In the genomic region with DNA sequence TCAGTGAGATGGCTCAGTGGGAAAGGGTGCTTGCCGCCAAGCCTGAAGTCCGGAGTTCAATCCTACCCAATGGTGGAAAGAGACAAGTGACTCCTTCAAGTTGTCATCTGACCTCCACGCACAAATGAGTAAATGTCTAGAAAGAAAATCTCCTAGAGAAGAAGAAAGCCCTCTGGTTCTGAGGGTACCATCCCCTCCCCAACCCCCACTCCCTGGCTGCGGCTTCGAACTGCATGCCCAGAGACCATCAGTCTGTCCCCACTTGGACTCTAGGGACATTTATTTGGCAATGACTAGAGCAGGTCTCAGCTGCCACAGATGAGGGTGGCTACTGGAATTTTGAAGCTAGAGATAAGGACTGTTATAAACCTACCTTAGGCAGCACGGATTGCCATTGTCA, we compare ENCODE assay signal across 26 mouse cellular contexts.
DNase-seq lines count a peak whose midpoint lies in the region; ATAC-seq and TF ChIP-seq lines count a peak whose summit lies in the region.
"Had no signal": no experiment of that assay in that cellular context is flagged by ENCODE, and none has a peak within 500 bp of the region (broad histone marks: within the 10 kb centered on the region; RNA-seq: fewer than 3 reads in every experiment).

No protein-coding gene starts in this region.

- no peak for DNase-seq in forebrain, embryonic 10.5 days (ENCODE audit: extremely low spot score, low spot score)
- no peak for DNase-seq in forebrain, postnatal 0 days
- no peak for DNase-seq in heart, embryonic 10.5 days (ENCODE audit: low spot score)
- no peak for DNase-seq in heart, adult 9 months (ENCODE audit: low spot score in 2 of 2)
- DNase-seq in midbrain, embryonic 10.5 days (ENCODE audit: low spot score) = peak; percentile 12
- DNase-seq in testis, postnatal 14 days (ENCODE audit: low spot score) = no peak
- DNase-seq: adrenal gland, adult 8-10 months; adrenal gland, postnatal 36 days; B cell, adult 2 months; cerebellum, adult 11 months; cerebellum, adult 18-20 months; cerebellum, adult 8-10 months; cerebellum, adult 9-11 months; cerebellum, postnatal 14 days; cerebellum, postnatal 36 days had no signal

- no peaks in the 10 kb centered on the region for H3K36me3 ChIP-seq in forebrain, embryonic 10.5 days (replicated peaks)
- H3K36me3 ChIP-seq in forebrain, postnatal 0 days (ENCODE audit: insufficient read depth) = no peaks in the 10 kb centered on the region
- no peaks in the 10 kb centered on the region for H3K36me3 ChIP-seq in heart, embryonic 10.5 days
- H3K36me3 ChIP-seq in midbrain, embryonic 10.5 days = no peaks in the 10 kb centered on the region
- H3K36me3 ChIP-seq in midbrain, embryonic 16.5 days (ENCODE audit: control insufficient read depth, insufficient read depth, low read length) = no peaks in the 10 kb centered on the region
- H3K36me3 ChIP-seq: embryonic facial prominence, embryonic 12.5 days; forebrain, embryonic 12.5 days; G1E had no signal

- peaks cover 72% of the 10 kb centered on the region for H3K4me1 ChIP-seq in forebrain, embryonic 10.5 days
- peaks cover 13% of the 10 kb centered on the region; the same call in 1 of the 2 replicates for H3K4me1 ChIP-seq in forebrain, postnatal 0 days (ENCODE audit: insufficient read depth)
- peaks cover 72% of the 10 kb centered on the region for H3K4me1 ChIP-seq in heart, embryonic 10.5 days
- peaks cover 74% of the 10 kb centered on the region for H3K4me1 ChIP-seq in midbrain, embryonic 10.5 days
- H3K4me1 ChIP-seq in midbrain, embryonic 16.5 days (ENCODE audit: control insufficient read depth, insufficient read depth, low read length) = peaks cover 17% of the 10 kb centered on the region; the same call in 1 of the 2 replicates
- H3K4me1 ChIP-seq in brown adipose tissue, adult 24 weeks (ENCODE audit: control insufficient read depth, insufficient read depth, insufficient read length, low read length) = peaks cover 13% of the 10 kb centered on the region

- no peak overlapping the region for H3K4me3 ChIP-seq in forebrain, embryonic 10.5 days
- H3K4me3 ChIP-seq in forebrain, postnatal 0 days (ENCODE audit: low read depth, low read length) = no peak overlapping the region
- no peak overlapping the region for H3K4me3 ChIP-seq in heart, embryonic 10.5 days
- H3K4me3 ChIP-seq in midbrain, embryonic 10.5 days = no peak overlapping the region
- H3K4me3 ChIP-seq in midbrain, embryonic 16.5 days (ENCODE audit: low read depth, low read length) = no peak overlapping the region
- H3K4me3 ChIP-seq in brown adipose tissue, adult 24 weeks (ENCODE audit: insufficient read depth, low read depth, low read length) = no peak overlapping the region
- H3K4me3 ChIP-seq: embryonic facial prominence, embryonic 12.5 days; forebrain, embryonic 12.5 days had no signal

- no peak overlapping the region for H3K9ac ChIP-seq in forebrain, postnatal 0 days
- H3K9ac ChIP-seq in midbrain, embryonic 16.5 days (ENCODE audit: low read depth, low read length) = no peak overlapping the region
- H3K9ac ChIP-seq: embryonic facial prominence, embryonic 12.5 days; forebrain, embryonic 12.5 days had no signal

- 0 out of 2 replicates have a peak overlapping the region, but pooled peaks have one; percentile 12 for H3K27ac ChIP-seq in forebrain, embryonic 10.5 days
- H3K27ac ChIP-seq in forebrain, postnatal 0 days (ENCODE audit: low read depth, low read length) = no peak overlapping the region
- peak overlapping the region; percentile 22; the same call in 1 of the 2 replicates for H3K27ac ChIP-seq in heart, embryonic 10.5 days
- no peak overlapping the region for H3K27ac ChIP-seq in midbrain, embryonic 10.5 days (replicated peaks)
- H3K27ac ChIP-seq in midbrain, embryonic 16.5 days (ENCODE audit: low read length) = no peak overlapping the region
- H3K27ac ChIP-seq in brown adipose tissue, adult 24 weeks (replicated peaks; ENCODE audit: low read depth, low read length) = peak overlapping the region; percentile 25; the same call in 1 of the 2 replicates
- H3K27ac ChIP-seq: embryonic facial prominence, embryonic 12.5 days; forebrain, embryonic 12.5 days had no signal

- TF ChIP-seq CTCF in forebrain, postnatal 0 days (IDR thresholded peaks at IDR 0.05; ENCODE audit: low read depth) = no peak

- ATAC-seq in forebrain, postnatal 0 days = no peak
- ATAC-seq in midbrain, embryonic 16.5 days = no peak
- ATAC-seq: activated CD4-positive, CD25-positive, alpha-beta regulatory T cell, adult 4 months; CD4-positive, CD25-positive, alpha-beta regulatory T cell, adult 4 months; forebrain, embryonic 14.5 days; forebrain, embryonic 16.5 days; Patski had no signal

- H3K9me3 ChIP-seq in forebrain, embryonic 10.5 days = no peaks in the 10 kb centered on the region
- no peaks in the 10 kb centered on the region for H3K9me3 ChIP-seq in forebrain, postnatal 0 days (ENCODE audit: low read length)
- H3K9me3 ChIP-seq in heart, embryonic 10.5 days = no peaks in the 10 kb centered on the region
- H3K9me3 ChIP-seq in midbrain, embryonic 10.5 days (replicated peaks) = no peaks in the 10 kb centered on the region
- no peaks in the 10 kb centered on the region for H3K9me3 ChIP-seq in midbrain, embryonic 16.5 days (replicated peaks; ENCODE audit: control insufficient read depth, low read length, poor library complexity, severe bottlenecking)
- H3K9me3 ChIP-seq: embryonic facial prominence, embryonic 12.5 days; forebrain, embryonic 12.5 days; G1E had no signal

- peaks cover 48% of the 10 kb centered on the region for H3K27me3 ChIP-seq in forebrain, embryonic 10.5 days (ENCODE audit: poor library complexity, severe bottlenecking)
- H3K27me3 ChIP-seq in forebrain, postnatal 0 days (ENCODE audit: insufficient read depth, low read length) = no peaks in the 10 kb centered on the region
- no peaks in the 10 kb centered on the region for H3K27me3 ChIP-seq in heart, embryonic 10.5 days (ENCODE audit: insufficient read depth, poor library complexity, severe bottlenecking)
- peaks cover 41% of the 10 kb centered on the region for H3K27me3 ChIP-seq in midbrain, embryonic 10.5 days (ENCODE audit: low read depth, poor library complexity, severe bottlenecking)
- no peaks in the 10 kb centered on the region for H3K27me3 ChIP-seq in midbrain, embryonic 16.5 days (ENCODE audit: control insufficient read depth, insufficient read depth, low read depth, low read length)
- H3K27me3 ChIP-seq: CH12.LX, Patski had no signal

- 92% methylated on average over 6 of the region's 6 CpGs for WGBS in forebrain, embryonic 10.5 days
- WGBS in forebrain, postnatal 0 days = 93% methylated on average over 6 of the region's 6 CpGs
- 74% methylated on average over 6 of the region's 6 CpGs for WGBS in heart, embryonic 10.5 days
- WGBS in midbrain, embryonic 10.5 days = 83% methylated on average over 6 of the region's 6 CpGs
- 95% methylated on average over 6 of the region's 6 CpGs for WGBS in midbrain, embryonic 16.5 days

- H3K4me2 ChIP-seq in forebrain, postnatal 0 days (ENCODE audit: low read depth) = no peak overlapping the region
- no peak overlapping the region for H3K4me2 ChIP-seq in midbrain, embryonic 16.5 days (ENCODE audit: low read length)

Comparison
In these comparisons a context has a peak if more than half of its experiments do, and no peak if none do; other contexts are left out.
1. H3K27ac ChIP-seq: peak in forebrain, embryonic 10.5 days (single experiment), heart, embryonic 10.5 days (single experiment) and brown adipose tissue, adult 24 weeks (single experiment); none in forebrain, postnatal 0 days (single experiment), midbrain, embryonic 10.5 days (single experiment) and midbrain, embryonic 16.5 days (single experiment).